Mouse (Mus musculus) forebrain, embryonic 10.5 days (tissue): ENCODE data around the gene Agps. TPM values are rescaled to one million over a fixed set of nuclear protein-coding genes. Genes with fewer than 3 reads are reported as not detected.
A peak's percentile ranks its signal among the peaks of the same experiment; 100 is the strongest.

ENCODE experiments used
- DNase-seq: peaks from one replicate; pipeline ENCODE4 v3.0.0-alpha.2; 2017; ENCODE audit warnings: low spot score; ENCODE audit errors: extremely low spot score
- H3K27ac ChIP-seq: fragments of 300-500 bp; sonication (generic); 2 replicates; pipeline ENCODE4 v1.5.1; 2016; ENCODE audit warnings: mild to moderate bottlenecking
- H3K27me3 ChIP-seq: fragments of 300-500 bp; sonication (generic); 2 replicates; pipeline ENCODE4 v1.6.1; 2016; ENCODE audit warnings: mild to moderate bottlenecking; ENCODE audit not compliant: poor library complexity, severe bottlenecking
- H3K36me3 ChIP-seq: fragments of 300-500 bp; sonication (generic); replicated peaks from 2 replicates; pipeline ENCODE4 v1.6.1; 2016; ENCODE audit warnings: mild to moderate bottlenecking, moderate library complexity
- H3K4me1 ChIP-seq: fragments of 300-500 bp; sonication (generic); 2 replicates; pipeline ENCODE4 v1.6.1; 2016
- H3K4me3 ChIP-seq: fragments of 300-500 bp; sonication (generic); 2 replicates; pipeline ENCODE4 v1.5.1; 2016; ENCODE audit warnings: mild to moderate bottlenecking, moderate library complexity
- H3K9me3 ChIP-seq: fragments of 300-500 bp; sonication (generic); 2 replicates; pipeline ENCODE4 v1.6.1; 2016; ENCODE audit warnings: mild to moderate bottlenecking, moderate library complexity
- WGBS: fragments of 180-500 bp; shearing (Covaris S2); methylation state at CpG from one replicate; pipeline ENCODE4 v1.1.7; 2016; 5-methylcytosine and 5-hydroxymethylcytosine counted together
- polyA plus RNA-seq: library from polyadenylated mRNA; unstranded; fragments of >200 nt; fragmentation: Nextera tagmentation; extraction: Ambion mirVana; gene quantifications from 2 replicates; pipeline ENCODE4 v1.2.1, GENCODE M21; 2016

Agps gene
- 41.4 and 43.4 TPM in 2 replicates for polyA plus RNA-seq

GRCm38 (mm10) chr2:75831881-75832633, at the start of gene Agps:
TSS of gene Agps (plus strand) at chr2:75832177.
- peak; percentile 89 for DNase-seq
- no peaks in the 10 kb centered on the region for H3K27me3 ChIP-seq
- WGBS, result under 1% methylated on average over 77 of the region's 86 CpGs
- peaks cover 29% of the 10 kb centered on the region for H3K4me1 ChIP-seq
- peaks cover 4% of the 10 kb centered on the region; the same call in 1 of the 2 replicates for H3K36me3 ChIP-seq
- peak within 1 kb of the TSS; percentile 66 for H3K4me3 ChIP-seq
- H3K27ac ChIP-seq, result peak within 1 kb of the TSS; percentile 94
- H3K9me3 ChIP-seq, result no peaks in the 10 kb centered on the region

GRCm38 (mm10) chr2:75786075-75786474, 45.9 kb upstream of the Agps start:
- no peaks in the 10 kb centered on the region for H3K27me3 ChIP-seq
- no peaks in the 10 kb centered on the region for H3K9me3 ChIP-seq
- 20% methylated on average over 6 of the region's 6 CpGs for WGBS
- no peaks in the 10 kb centered on the region for H3K36me3 ChIP-seq
- peak; percentile 54 for DNase-seq
- H3K4me1 ChIP-seq, result peaks cover 9% of the 10 kb centered on the region
- H3K27ac ChIP-seq, result no peak overlapping the region
- no peak overlapping the region for H3K4me3 ChIP-seq

DNA sequence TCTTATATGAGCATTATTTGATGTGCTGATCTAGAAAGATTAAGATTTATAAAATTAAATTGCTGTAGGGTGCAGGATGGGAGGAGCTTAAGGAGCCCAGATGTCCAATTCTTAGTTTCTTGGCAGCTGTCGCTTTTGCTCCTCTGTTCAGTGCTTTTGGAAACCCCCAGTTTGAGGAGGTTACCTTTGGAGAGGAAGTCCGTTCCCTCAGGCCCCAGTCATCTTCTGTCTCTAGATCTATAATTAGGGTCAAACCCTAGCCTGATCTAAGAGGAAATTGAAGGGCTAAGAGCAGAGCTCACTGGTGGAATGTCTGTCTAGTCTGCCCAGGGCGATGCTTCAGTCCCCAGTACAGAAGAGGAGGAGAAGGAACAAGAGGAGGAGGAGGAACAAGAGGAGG, 43.5 kb upstream of the Agps start:
- 75% methylated on average over 3 of the region's 3 CpGs for WGBS
- H3K4me3 ChIP-seq, result no peak overlapping the region
- no peak overlapping the region for H3K27ac ChIP-seq
- H3K27me3 ChIP-seq, result no peaks in the 10 kb centered on the region
- H3K4me1 ChIP-seq, result peaks cover 13% of the 10 kb centered on the region; the same call in 1 of the 2 replicates
- no peaks in the 10 kb centered on the region for H3K36me3 ChIP-seq
- H3K9me3 ChIP-seq, result no peaks in the 10 kb centered on the region
- no peak for DNase-seq

- DNase-seq, result no peak
- H3K27me3 ChIP-seq, result no peaks in the 10 kb centered on the region
- H3K9me3 ChIP-seq, result no peaks in the 10 kb centered on the region
- H3K4me3 ChIP-seq, result no peak overlapping the region
- H3K36me3 ChIP-seq, result no peaks in the 10 kb centered on the region
- peaks cover 13% of the 10 kb centered on the region; the same call in 1 of the 2 replicates for H3K4me1 ChIP-seq
- WGBS, result 53% methylated on average over 14 of the region's 14 CpGs
- H3K27ac ChIP-seq, result no peak overlapping the region
Measured at GRCm38 (mm10) chr2:75789959-75790523, 41.9 kb upstream of the Agps start.

- no peaks in the 10 kb centered on the region for H3K36me3 ChIP-seq
- no peaks in the 10 kb centered on the region for H3K27me3 ChIP-seq
- H3K4me3 ChIP-seq, result no peak overlapping the region
- peaks cover 15% of the 10 kb centered on the region; the same call in 1 of the 2 replicates for H3K4me1 ChIP-seq
- H3K9me3 ChIP-seq, result no peaks in the 10 kb centered on the region
- H3K27ac ChIP-seq, result no peak overlapping the region
- 84% methylated on average over 18 of the region's 18 CpGs for WGBS
- DNase-seq, result no peak
Measured at GRCm38 (mm10) chr2:75791561-75792308, 40.2 kb upstream of the Agps start.

DNA sequence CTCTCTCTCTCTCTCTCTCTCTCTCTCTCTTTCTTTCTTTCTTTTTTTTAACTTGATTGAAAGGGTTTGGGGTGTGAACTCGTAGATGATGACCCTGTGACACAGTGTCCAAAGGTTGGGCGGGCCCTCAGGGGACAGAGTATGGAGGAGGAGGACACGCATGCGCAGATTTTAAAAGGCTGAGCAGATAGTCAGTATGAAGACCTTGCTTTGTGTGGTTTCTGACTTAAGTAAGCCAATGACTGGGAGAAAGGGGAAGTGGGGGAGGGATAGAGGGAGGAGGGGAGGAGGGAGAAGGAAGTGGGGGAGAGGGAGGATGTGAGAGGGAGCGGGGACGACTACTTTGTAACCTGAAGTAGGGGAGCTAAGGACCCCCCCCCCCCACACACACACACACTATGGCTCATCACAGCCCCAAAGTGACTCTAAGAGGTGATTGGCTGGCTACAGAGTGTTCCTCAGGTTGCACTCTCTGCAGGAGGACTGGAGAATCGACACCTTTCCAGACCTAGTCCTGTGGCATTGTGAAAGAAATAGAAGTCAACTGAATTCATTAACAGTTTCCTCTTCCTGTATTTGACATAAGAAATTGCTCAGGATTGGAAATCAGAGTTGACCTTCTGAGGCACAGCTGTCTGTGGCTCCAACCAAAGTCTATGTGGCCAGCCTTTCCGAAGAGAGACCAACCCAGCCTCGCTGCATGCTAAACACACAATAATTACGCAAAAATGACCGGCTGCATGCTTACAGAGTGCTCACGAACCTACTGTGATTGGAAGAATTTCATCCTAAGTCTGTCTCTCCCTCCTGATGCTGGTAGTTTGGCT, 39.4 kb upstream of the Agps start:
- no peaks in the 10 kb centered on the region for H3K9me3 ChIP-seq
- 69% methylated on average over 12 of the region's 12 CpGs for WGBS
- no peak for DNase-seq
- peaks cover 15% of the 10 kb centered on the region; the same call in 1 of the 2 replicates for H3K4me1 ChIP-seq
- H3K27me3 ChIP-seq, result no peaks in the 10 kb centered on the region
- no peaks in the 10 kb centered on the region for H3K36me3 ChIP-seq
- H3K27ac ChIP-seq, result 0 out of 2 replicates have a peak overlapping the region, but pooled peaks have one; percentile 35
- no peak overlapping the region for H3K4me3 ChIP-seq

GRCm38 (mm10) chr2:75796181-75796580, 35.8 kb upstream of the Agps start:
- H3K27me3 ChIP-seq, result no peaks in the 10 kb centered on the region
- H3K36me3 ChIP-seq, result no peaks in the 10 kb centered on the region
- H3K4me1 ChIP-seq, result peaks cover 9% of the 10 kb centered on the region; the same call in 1 of the 2 replicates
- WGBS, result 77% methylated on average over 2 of the region's 2 CpGs
- DNase-seq, result no peak
- H3K4me3 ChIP-seq, result no peak overlapping the region
- H3K9me3 ChIP-seq, result no peaks in the 10 kb centered on the region
- H3K27ac ChIP-seq, result no peak overlapping the region

DNA sequence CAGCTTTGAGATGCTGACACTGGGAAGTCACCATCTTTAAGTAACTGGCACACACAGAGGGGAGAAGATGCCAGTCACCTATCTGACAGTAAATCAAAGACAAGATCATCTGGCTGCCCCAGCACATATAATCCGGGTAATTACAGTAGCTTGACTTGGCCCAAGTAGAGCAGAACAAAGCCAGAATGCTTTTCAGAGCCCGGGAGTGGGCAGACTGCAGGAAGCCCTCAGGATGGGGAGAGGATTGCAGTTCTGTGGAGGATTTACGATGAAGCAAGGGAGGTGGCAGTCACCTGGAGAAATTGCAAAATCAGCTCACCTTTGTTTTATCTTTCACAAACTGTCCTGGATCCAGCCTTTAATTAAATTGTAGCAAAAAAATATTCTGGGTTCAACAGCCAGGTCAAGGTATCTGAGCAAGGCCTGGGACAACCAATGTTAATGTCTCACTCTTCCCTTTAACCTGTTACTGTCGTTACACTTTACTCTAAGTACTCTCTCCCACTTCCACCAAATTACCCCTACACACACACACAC, 33.5 kb upstream of the Agps start:
- Histone ChIP-seq H3K27me3 (no peaks in the 10 kb centered on the region), H3K4me3 (no peak overlapping the region), H3K36me3 (no peaks in the 10 kb centered on the region), H3K9me3 (no peaks in the 10 kb centered on the region), H3K4me1 (0 out of 2 replicates have a peak, but pooled peaks cover 11% of the 10 kb centered on the region), H3K27ac (no peak overlapping the region)
- no peak for DNase-seq
- 63% methylated on average over 4 of the region's 4 CpGs for WGBS

DNA sequence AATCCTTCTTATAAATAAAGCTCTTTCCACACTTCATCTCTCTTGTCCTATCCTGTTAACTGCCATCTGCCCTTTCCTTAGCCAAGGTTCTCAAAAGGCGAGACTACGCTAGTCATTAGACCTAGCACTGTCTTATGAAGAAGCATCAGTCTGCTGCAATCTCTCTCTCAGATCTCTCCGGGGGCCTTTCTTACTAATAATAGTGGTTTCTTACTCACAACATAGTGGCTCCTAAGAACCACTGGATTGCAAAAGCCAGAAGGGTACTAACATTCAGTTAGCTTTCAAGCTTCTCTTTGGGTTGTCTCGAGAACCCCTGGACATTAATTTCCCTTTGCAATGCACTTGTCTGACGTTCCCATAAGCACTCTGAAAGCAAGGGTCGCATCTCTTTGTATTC, 26.2 kb upstream of the Agps start:
- no peaks in the 10 kb centered on the region for H3K27me3 ChIP-seq
- 88% methylated on average over 6 of the region's 6 CpGs for WGBS
- no peaks in the 10 kb centered on the region for H3K36me3 ChIP-seq
- H3K27ac ChIP-seq, result no peak overlapping the region
- 0 out of 2 replicates have a peak, but pooled peaks cover 8% of the 10 kb centered on the region for H3K4me1 ChIP-seq
- no peaks in the 10 kb centered on the region for H3K9me3 ChIP-seq
- H3K4me3 ChIP-seq, result no peak overlapping the region
- no peak for DNase-seq

GRCm38 (mm10) chr2:75806891-75807290, 25.1 kb upstream of the Agps start:
- Histone ChIP-seq H3K36me3 (no peaks in the 10 kb centered on the region), H3K4me3 (no peak overlapping the region), H3K27me3 (no peaks in the 10 kb centered on the region), H3K27ac (no peak overlapping the region), H3K9me3 (no peaks in the 10 kb centered on the region), H3K4me1 (0 out of 2 replicates have a peak, but pooled peaks cover 7% of the 10 kb centered on the region)
- DNase-seq, result no peak
- WGBS, result 90% methylated on average over 3 of the region's 3 CpGs

- Histone ChIP-seq H3K9me3 (no peaks in the 10 kb centered on the region), H3K36me3 (no peaks in the 10 kb centered on the region), H3K27ac (no peak overlapping the region), H3K4me1 (0 out of 2 replicates have a peak, but pooled peaks cover 3% of the 10 kb centered on the region), H3K4me3 (no peak overlapping the region), H3K27me3 (no peaks in the 10 kb centered on the region)
- no peak for DNase-seq
- WGBS, result 95% methylated on average over 5 of the region's 5 CpGs
Measured at GRCm38 (mm10) chr2:75807460-75807859, 24.5 kb upstream of the Agps start.

DNA sequence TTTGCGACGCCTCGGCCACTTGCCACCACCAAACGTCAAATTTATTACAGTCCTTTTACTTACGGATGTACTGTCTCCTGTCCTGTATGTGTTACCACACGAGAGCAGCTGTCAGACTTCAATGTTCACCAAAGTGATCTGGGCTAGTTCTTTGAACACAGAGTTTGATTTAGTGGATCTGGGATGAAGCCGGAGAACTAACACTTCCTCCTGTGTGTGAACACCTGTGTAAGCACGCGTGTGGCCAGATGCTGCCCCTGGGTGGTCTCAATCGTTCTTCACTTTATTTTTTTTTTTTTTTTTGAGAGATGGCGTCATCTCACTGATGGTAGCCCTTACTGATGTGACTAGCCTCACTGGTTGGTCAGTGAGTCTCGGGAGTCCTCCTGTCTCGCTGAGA, 17.1 kb upstream of the Agps start:
- no peak for DNase-seq
- Histone ChIP-seq H3K4me3 (no peak overlapping the region), H3K36me3 (no peaks in the 10 kb centered on the region), H3K27me3 (no peaks in the 10 kb centered on the region), H3K9me3 (no peaks in the 10 kb centered on the region), H3K4me1 (0 out of 2 replicates have a peak, but pooled peaks cover 3% of the 10 kb centered on the region), H3K27ac (no peak overlapping the region)
- WGBS, result 90% methylated on average over 13 of the region's 13 CpGs
